Mouse (Mus musculus) liver, postnatal 0 days (tissue): ENCODE results near the gene Ltbp1.
A peak's percentile ranks its signal among the peaks of the same experiment; 100 is the strongest.

Experiments
- CTCF ChIP-seq: sonication (generic); IDR thresholded peaks from 2 replicates; pipeline ENCODE4 v1.5.1; 2016; ENCODE audit warnings: antibody characterized with exemption, low read depth
- EP300 ChIP-seq: IDR thresholded peaks from 2 replicates; pipeline ENCODE4 v1.6.1; 2016; ENCODE audit warnings: antibody characterized with exemption, low read depth, mild to moderate bottlenecking

DNA sequence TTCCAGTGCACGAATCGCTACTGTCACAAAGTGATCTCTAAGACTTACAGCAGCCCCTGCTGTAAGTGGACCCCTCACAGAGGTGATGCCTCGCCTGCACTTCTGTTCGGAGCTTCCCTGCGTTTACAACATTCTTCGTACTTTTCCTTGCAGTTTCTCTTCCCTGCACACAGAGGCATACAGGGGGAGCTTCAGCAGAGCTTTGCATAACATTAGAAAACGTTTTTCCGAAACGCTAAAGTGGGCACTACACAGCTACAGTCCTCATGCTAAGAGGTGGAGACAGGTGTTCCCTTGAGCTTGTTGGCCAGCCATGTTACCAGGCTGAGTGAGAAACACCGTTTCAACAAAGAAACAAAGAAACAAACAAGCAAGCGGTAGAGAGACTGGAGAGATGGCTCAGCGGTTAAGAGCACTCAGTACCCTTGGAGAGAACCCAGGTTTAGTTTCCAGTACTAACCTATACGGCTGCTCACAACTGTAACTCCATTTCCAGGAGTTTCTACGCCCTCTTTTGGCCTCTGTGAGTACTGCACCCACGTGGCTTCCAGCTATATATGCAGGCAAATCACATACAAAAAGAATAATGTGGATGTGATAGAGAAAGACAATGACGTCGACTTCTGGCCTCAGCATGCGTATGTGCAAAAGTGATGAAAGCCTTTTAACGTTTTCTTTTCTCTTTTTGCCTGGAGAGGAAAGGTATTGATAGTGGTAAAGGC is 69.8 kb downstream of the Ltbp1 start:
- TF ChIP-seq EP300 (no peak), CTCF (peak; percentile 43)
